Mouse (Mus musculus) megakaryocyte, embryonic 14.5 days (primary cell): ENCODE measurements at regions not wholly inside any gene's neighbourhood (a gene's known extent, or its start where the extent isn't known, plus 50 kb on each side); places are given as distances from the start of the nearest gene placed in this dataset.

Source experiments
- H3K27me3 ChIP-seq: replicated peaks from 2 replicates; pipeline ENCODE3; 2012; ENCODE audit warnings: inconsistent platforms
- H3K36me3 ChIP-seq: replicated peaks from 2 replicates; pipeline ENCODE3; 2012; ENCODE audit warnings: low read length, inconsistent platforms, mixed read lengths
- H3K4me1 ChIP-seq: 2 replicates; pipeline ENCODE4 v1.6.1; 2012; ENCODE audit warnings: inconsistent platforms
- H3K4me3 ChIP-seq: replicated peaks from 2 replicates; pipeline ENCODE3; 2012; ENCODE audit warnings: moderate library complexity, mild to moderate bottlenecking, inconsistent platforms
- H3K9me3 ChIP-seq: 2 replicates; pipeline ENCODE4 v1.6.1; 2012; ENCODE audit warnings: inconsistent platforms
- FLI1 ChIP-seq: IDR thresholded peaks from 2 replicates; pipeline ENCODE4 v1.6.1; 2012; ENCODE audit warnings: low read length, inconsistent platforms, mixed read lengths
- GATA1 ChIP-seq: IDR thresholded peaks from 3 replicates; pipeline ENCODE4 v1.6.1; 2012; ENCODE audit warnings: mixed read lengths, low read length, inconsistent platforms, borderline replicate concordance

GRCm38 (mm10) chr5:106285152-106285551, 172.8 kb downstream of the Barhl2 start:
- H3K27me3 ChIP-seq, result no peaks in the 10 kb centered on the region
- peaks cover 3% of the 10 kb centered on the region for H3K9me3 ChIP-seq
- H3K4me3 ChIP-seq, result no peak overlapping the region
- no peaks in the 10 kb centered on the region for H3K36me3 ChIP-seq
- TF ChIP-seq FLI1 (no peak), GATA1 (no peak)
- no peaks in the 10 kb centered on the region for H3K4me1 ChIP-seq

DNA sequence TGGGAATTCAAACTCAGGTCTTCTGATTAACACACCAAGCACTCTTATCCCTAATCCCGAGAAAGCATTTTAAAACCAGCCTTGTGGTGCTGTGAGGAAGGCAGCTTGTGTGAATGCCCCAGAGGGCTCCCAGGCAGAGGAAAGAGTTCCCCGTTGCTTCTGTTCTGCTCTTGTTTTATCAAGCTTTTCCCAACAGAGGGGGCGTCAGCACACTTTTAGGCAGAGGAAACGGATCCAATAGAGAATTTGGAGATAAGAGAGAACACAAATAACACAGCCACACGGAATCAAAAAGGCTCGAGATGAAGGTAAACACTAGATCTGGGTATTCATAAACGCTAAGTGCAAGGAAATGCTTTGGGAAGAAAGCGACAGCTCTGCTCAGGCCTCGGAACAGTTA, 173.2 kb downstream of the Barhl2 start:
- TF ChIP-seq FLI1 (no peak), GATA1 (no peak)
- H3K4me1 ChIP-seq, result no peaks in the 10 kb centered on the region
- no peaks in the 10 kb centered on the region for H3K36me3 ChIP-seq
- peaks cover 8% of the 10 kb centered on the region for H3K9me3 ChIP-seq
- H3K4me3 ChIP-seq, result no peak overlapping the region
- H3K27me3 ChIP-seq, result no peaks in the 10 kb centered on the region

GRCm38 (mm10) chr5:106282646-106283045, 175.3 kb downstream of the Barhl2 start:
- Histone ChIP-seq H3K9me3 (peaks cover 20% of the 10 kb centered on the region), H3K4me3 (no peak overlapping the region), H3K36me3 (no peaks in the 10 kb centered on the region), H3K4me1 (no peaks in the 10 kb centered on the region), H3K27me3 (no peaks in the 10 kb centered on the region)
- TF ChIP-seq GATA1 (no peak), FLI1 (no peak)

- Histone ChIP-seq H3K4me1 (no peaks in the 10 kb centered on the region), H3K9me3 (peaks cover 25% of the 10 kb centered on the region), H3K36me3 (no peaks in the 10 kb centered on the region), H3K4me3 (peak overlapping the region; percentile 48), H3K27me3 (no peaks in the 10 kb centered on the region)
- no peak for TF ChIP-seq GATA1
- TF ChIP-seq FLI1, result no peak
Observed at GRCm38 (mm10) chr5:106277786-106278185, 180.2 kb downstream of the Barhl2 start.

- TF ChIP-seq FLI1, result no peak
- TF ChIP-seq GATA1, result no peak
- no peaks in the 10 kb centered on the region for H3K36me3 ChIP-seq
- no peaks in the 10 kb centered on the region for H3K4me1 ChIP-seq
- H3K4me3 ChIP-seq, result no peak overlapping the region
- H3K9me3 ChIP-seq, result peaks cover 25% of the 10 kb centered on the region
- no peaks in the 10 kb centered on the region for H3K27me3 ChIP-seq
Observed at GRCm38 (mm10) chr5:106277231-106277630, 180.7 kb downstream of the Barhl2 start.

GRCm38 (mm10) chr5:106276186-106276585, 181.8 kb downstream of the Barhl2 start:
- H3K4me1 ChIP-seq, result no peaks in the 10 kb centered on the region
- no peak for TF ChIP-seq FLI1
- no peak for TF ChIP-seq GATA1
- no peaks in the 10 kb centered on the region for H3K36me3 ChIP-seq
- no peaks in the 10 kb centered on the region for H3K27me3 ChIP-seq
- peaks cover 25% of the 10 kb centered on the region for H3K9me3 ChIP-seq
- no peak overlapping the region for H3K4me3 ChIP-seq

DNA sequence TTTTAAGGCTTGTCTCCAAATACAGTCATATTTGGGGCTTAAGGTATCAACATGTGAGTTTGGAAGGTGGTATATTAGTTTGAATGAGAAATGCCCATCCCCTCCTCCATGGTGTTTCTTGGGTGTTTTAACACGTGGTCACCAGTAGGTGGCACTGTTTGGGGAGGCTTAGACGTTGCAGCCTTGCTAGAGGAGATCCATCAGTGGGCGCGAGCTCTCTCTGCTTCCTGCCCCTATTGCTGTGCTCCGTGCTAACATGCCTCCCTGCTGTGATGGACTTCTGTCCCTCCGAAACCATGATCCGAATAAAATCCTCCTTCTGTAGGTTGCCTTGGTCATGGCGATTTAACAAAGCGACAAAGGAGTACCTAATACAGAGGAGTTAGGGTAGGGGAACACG, 183.3 kb downstream of the Barhl2 start:
- no peaks in the 10 kb centered on the region for H3K4me1 ChIP-seq
- no peaks in the 10 kb centered on the region for H3K36me3 ChIP-seq
- TF ChIP-seq FLI1 (no peak), GATA1 (no peak)
- H3K4me3 ChIP-seq, result peak overlapping the region; percentile 36
- peaks cover 16% of the 10 kb centered on the region for H3K9me3 ChIP-seq
- no peaks in the 10 kb centered on the region for H3K27me3 ChIP-seq

DNA sequence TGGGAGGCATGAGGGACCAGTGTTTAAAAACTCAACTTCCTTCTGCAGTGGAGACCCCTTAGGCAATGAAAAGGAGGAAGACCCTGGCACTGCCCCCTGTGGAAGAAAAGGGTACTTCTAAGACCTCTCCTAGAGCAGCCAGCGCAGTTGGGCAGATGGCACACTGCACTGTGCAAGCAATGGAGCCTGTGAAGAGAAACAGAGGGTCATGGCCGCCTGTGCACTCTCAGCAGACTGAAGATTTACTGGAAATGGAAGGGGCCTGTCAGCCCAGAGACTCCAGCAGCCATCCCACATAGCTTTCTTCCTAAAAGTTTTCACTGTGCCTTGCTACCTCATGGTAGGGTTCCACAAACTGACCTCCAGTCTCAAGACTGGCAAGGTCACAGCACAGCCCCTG, 193.4 kb downstream of the Barhl2 start:
- no peaks in the 10 kb centered on the region for H3K27me3 ChIP-seq
- no peaks in the 10 kb centered on the region for H3K36me3 ChIP-seq
- no peak overlapping the region for H3K4me3 ChIP-seq
- no peaks in the 10 kb centered on the region for H3K4me1 ChIP-seq
- peaks cover 5% of the 10 kb centered on the region; the same call in 1 of the 2 replicates for H3K9me3 ChIP-seq
- TF ChIP-seq GATA1, result no peak
- no peak for TF ChIP-seq FLI1

- H3K36me3 ChIP-seq, result no peaks in the 10 kb centered on the region
- no peak for TF ChIP-seq FLI1
- no peak for TF ChIP-seq GATA1
- no peaks in the 10 kb centered on the region for H3K4me1 ChIP-seq
- H3K9me3 ChIP-seq, result no peaks in the 10 kb centered on the region
- no peak overlapping the region for H3K4me3 ChIP-seq
- H3K27me3 ChIP-seq, result no peaks in the 10 kb centered on the region
Observed at GRCm38 (mm10) chr5:106257179-106257578, 200.8 kb downstream of the Barhl2 start.

DNA sequence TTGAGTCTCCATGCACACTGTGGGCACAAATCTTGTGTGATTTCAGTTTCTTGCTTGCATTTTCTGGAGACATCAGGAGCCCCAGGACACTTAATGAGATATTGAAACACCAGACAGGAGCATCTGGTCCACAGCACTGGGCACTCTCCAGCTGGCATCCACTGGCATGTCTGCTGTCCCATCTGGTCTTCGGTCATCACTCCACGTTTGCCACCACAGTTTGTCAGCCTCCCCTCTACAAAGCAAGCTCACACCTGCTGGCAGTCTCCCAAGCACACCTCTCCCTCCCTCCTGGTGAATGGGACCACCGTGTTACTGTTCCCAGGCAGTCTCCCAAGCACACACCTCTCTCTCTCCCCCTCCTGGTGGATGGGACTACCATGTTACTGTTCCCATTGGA, 228.8 kb downstream of the Barhl2 start:
- no peaks in the 10 kb centered on the region for H3K9me3 ChIP-seq

GRCm38 (mm10) chr5:106224141-106224540, 233.8 kb downstream of the Barhl2 start:
- TF ChIP-seq FLI1, result no peak
- no peak for TF ChIP-seq GATA1
- Histone ChIP-seq H3K36me3 (no peaks in the 10 kb centered on the region), H3K4me3 (no peak overlapping the region), H3K4me1 (no peaks in the 10 kb centered on the region), H3K9me3 (no peaks in the 10 kb centered on the region), H3K27me3 (no peaks in the 10 kb centered on the region)

More for the DNA sequence above, 228.8 kb downstream of the Barhl2 start:
- Histone ChIP-seq H3K36me3 (no peaks in the 10 kb centered on the region), H3K4me1 (no peaks in the 10 kb centered on the region), H3K4me3 (no peak overlapping the region), H3K27me3 (no peaks in the 10 kb centered on the region)
- TF ChIP-seq GATA1, result no peak
